Mouse (Mus musculus): Measurements from ENCODE around the gene Atp2b1. TPM values are rescaled to one million over a fixed set of nuclear protein-coding genes. Genes with fewer than 3 reads are reported as not detected.

The Atp2b1 gene
- total and polyA plus RNA-seq, 3 experiments: 23.5 to 26.6 TPM; not detected in 1

- Histone ChIP-seq H3K79me2 (ENCODE audit: control insufficient read depth, insufficient read depth, low read length, poor library complexity) (no peaks in the 10 kb centered on the region), H3K27me3 (ENCODE audit: control insufficient read depth in 1 of 2, insufficient read depth in 2 of 2, low read length in 2 of 2) (no peaks in the 10 kb centered on the region), H3K36me3 (ENCODE audit: control insufficient read depth in 1 of 2, insufficient read depth in 2 of 2, low read length in 2 of 2) (peaks cover 0 to 11% of the 10 kb centered on the region in 2 experiments; a peak in 2 of 4 replicates), H3K4me1 (ENCODE audit: control insufficient read depth in 1 of 2, insufficient read depth in 2 of 2, low read length in 2 of 2) (peaks cover 2 to 17% of the 10 kb centered on the region in 2 experiments; a peak in 3 of 4 replicates), H3K27ac (ENCODE audit: control insufficient read depth, low read depth, low read length) (no peak overlapping the region), H3K9me3 (replicated peaks; ENCODE audit: insufficient read depth, low read length) (no peaks in the 10 kb centered on the region), H3K9ac (ENCODE audit: control insufficient read depth, low read depth, low read length, poor library complexity, severe bottlenecking) (no peak overlapping the region), H3K4me3 (ENCODE audit: control insufficient read depth in 1 of 2, insufficient read depth in 1 of 2, low read depth in 2 of 2, low read length in 2 of 2) (no peak overlapping the region)
- DNase-seq (ENCODE audit: low read depth, low spot score): no peak
- TF ChIP-seq ZC3H11A (IDR thresholded peaks at IDR 0.05; ENCODE audit: low read depth, low read length) (no peak), KAT2A (conservative IDR thresholded peaks at IDR 0.05; ENCODE audit: low read depth, low read length) (no peak), NELFE (IDR thresholded peaks at IDR 0.05; ENCODE audit: low read depth, low read length) (no peak), GABPA (IDR thresholded peaks at IDR 0.05; ENCODE audit: low read depth, low read length) (no peak), POLR2AphosphoS2 (IDR thresholded peaks at IDR 0.05; ENCODE audit: low read length) (no peak), MAX (IDR thresholded peaks at IDR 0.05; ENCODE audit: low read length) (no peak), JUND (IDR thresholded peaks at IDR 0.05; ENCODE audit: low read depth, low read length) (no peak), MYC (IDR thresholded peaks at IDR 0.05; ENCODE audit: low read depth, low read length) (no peak), MYB (IDR thresholded peaks at IDR 0.05; ENCODE audit: low read depth, low read length) (no peak), ZNF384 (IDR thresholded peaks at IDR 0.05; ENCODE audit: low read depth, low read length) (no peak)
Measured at GRCm38 (mm10) chr10:98882587-98882986, 31.6 kb upstream of the Atp2b1 start.

GRCm38 (mm10) chr10:98884445-98884844 lies 29.8 kb upstream of the Atp2b1 start:
- Histone ChIP-seq H3K27me3 (ENCODE audit: control insufficient read depth in 1 of 2, insufficient read depth in 2 of 2, low read length in 2 of 2) (no peaks in the 10 kb centered on the region), H3K4me3 (ENCODE audit: control insufficient read depth in 1 of 2, insufficient read depth in 1 of 2, low read depth in 2 of 2, low read length in 2 of 2) (no peak overlapping the region), H3K79me2 (ENCODE audit: control insufficient read depth, insufficient read depth, low read length, poor library complexity) (no peaks in the 10 kb centered on the region), H3K36me3 (ENCODE audit: control insufficient read depth in 1 of 2, insufficient read depth in 2 of 2, low read length in 2 of 2) (peaks cover 0 to 8% of the 10 kb centered on the region in 2 experiments; a peak in 2 of 4 replicates), H3K4me1 (ENCODE audit: control insufficient read depth in 1 of 2, insufficient read depth in 2 of 2, low read length in 2 of 2) (peaks cover 2 to 9% of the 10 kb centered on the region in 2 experiments; a peak in 3 of 4 replicates), H3K27ac (ENCODE audit: control insufficient read depth, low read depth, low read length) (no peak overlapping the region), H3K9ac (ENCODE audit: control insufficient read depth, low read depth, low read length, poor library complexity, severe bottlenecking) (no peak overlapping the region), H3K9me3 (replicated peaks; ENCODE audit: insufficient read depth, low read length) (no peaks in the 10 kb centered on the region)
- DNase-seq (ENCODE audit: low read depth, low spot score): no peak
- TF ChIP-seq CHD1 (IDR thresholded peaks at IDR 0.05; ENCODE audit: low read depth, low read length) (no peak), POLR2AphosphoS5 (IDR thresholded peaks at IDR 0.05; ENCODE audit: borderline replicate concordance, low read depth, low read length) (no peak), CHD2 (IDR thresholded peaks at IDR 0.05; ENCODE audit: low read length) (no peak), E2F4 (IDR thresholded peaks at IDR 0.05; ENCODE audit: borderline replicate concordance, low read depth, low read length) (no peak), CTCF (IDR thresholded peaks at IDR 0.05 in 2 of 3, conservative IDR thresholded peaks at IDR 0.05 in 1 of 3; ENCODE audit: control insufficient read depth in 1 of 3, insufficient read depth in 1 of 3, low read depth in 2 of 3, low read length in 3 of 3, poor library complexity in 1 of 3, severe bottlenecking in 1 of 3) (no peak), TCF12 (IDR thresholded peaks at IDR 0.05; ENCODE audit: low read depth, low read length) (no peak), ZNF384 (IDR thresholded peaks at IDR 0.05; ENCODE audit: low read depth, low read length) (no peak), MXI1 (IDR thresholded peaks at IDR 0.05; ENCODE audit: low read depth, low read length) (no peak), ZKSCAN1 (IDR thresholded peaks at IDR 0.05; ENCODE audit: low read depth, low read length) (no peak), TAL1 (IDR thresholded peaks at IDR 0.05; ENCODE audit: low read length) (no peak), POLR2AphosphoS2 (IDR thresholded peaks at IDR 0.05; ENCODE audit: low read length) (no peak), EP300 (IDR thresholded peaks at IDR 0.05; ENCODE audit: low read depth in 1 of 2, low read length in 2 of 2) (no peak), RAD21 (IDR thresholded peaks at IDR 0.05; ENCODE audit: low read depth, low read length) (no peak), USF1 (IDR thresholded peaks at IDR 0.05; ENCODE audit: low read depth, low read length) (no peak), ETS1 (IDR thresholded peaks at IDR 0.05; ENCODE audit: low read depth, low read length) (no peak)
